Mouse (Mus musculus): ENCODE results near the gene 1700086D15Rik. TPM values are rescaled to one million over a fixed set of nuclear protein-coding genes. Genes with fewer than 3 reads are reported as not detected.

1700086D15Rik gene
- polyA plus RNA-seq, 1 experiment from 2014 or later = not detected

DNA sequence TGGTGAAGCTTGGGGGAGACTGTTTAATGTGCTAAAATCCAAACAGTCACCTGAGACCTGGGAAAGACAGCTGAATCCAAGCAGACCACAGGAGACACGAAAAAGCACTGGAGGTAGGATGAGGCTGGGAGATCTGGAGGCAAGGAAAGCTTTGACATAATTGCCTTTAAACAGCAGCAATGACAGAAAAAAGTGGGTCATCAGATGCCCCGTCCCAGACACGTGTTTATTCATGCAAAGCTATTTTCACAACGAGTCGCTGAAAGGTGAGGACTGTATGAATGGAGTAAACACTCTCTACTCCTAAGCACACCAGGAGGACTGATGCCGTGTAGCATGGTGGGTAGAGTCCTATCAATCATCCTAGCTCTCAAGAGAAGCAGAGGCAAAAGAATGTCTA, 43.9 kb downstream of the 1700086D15Rik start:
- Histone ChIP-seq H3K27ac (ENCODE audit: low read length) (no peak overlapping the region), H3K36me3 (ENCODE audit: insufficient read depth, low read length) (no peaks in the 10 kb centered on the region), H3K4me1 (ENCODE audit: insufficient read depth, low read length) (peaks cover 12% of the 10 kb centered on the region), H3K9ac (replicated peaks; ENCODE audit: low read length) (no peak overlapping the region), H3K4me3 (ENCODE audit: low read length) (no peak overlapping the region), H3K9me3 (ENCODE audit: low read length) (no peaks in the 10 kb centered on the region), H3K4me2 (replicated peaks; ENCODE audit: low read depth, low read length) (no peak overlapping the region), H3K27me3 (ENCODE audit: insufficient read depth, low read length) (no peaks in the 10 kb centered on the region)
- 82% methylated on average over 6 of the region's 6 CpGs for WGBS
- no peak for ATAC-seq (ENCODE audit: low FRiP score, low TSS enrichment)

DNA sequence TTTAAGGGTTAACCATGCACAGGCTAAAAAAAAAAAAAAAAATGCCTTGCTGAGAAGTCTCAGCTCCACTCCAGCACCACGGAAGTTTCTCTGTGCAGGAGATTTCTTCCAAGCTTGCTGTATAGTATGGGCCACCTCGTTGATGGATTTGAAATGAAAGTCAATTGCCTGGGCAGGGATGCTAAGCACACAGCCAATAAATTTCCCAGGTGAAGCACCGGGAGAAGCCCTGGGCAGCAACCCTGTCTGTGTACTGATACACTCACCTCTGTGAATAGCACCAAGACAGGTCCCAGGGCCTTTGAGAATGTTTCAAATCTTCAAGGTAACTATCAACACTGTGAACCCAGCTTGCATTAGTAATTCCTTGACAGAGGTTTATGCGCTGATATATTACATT, 47.6 kb downstream of the 1700086D15Rik start:
- no peak overlapping the region for H3K4me3 ChIP-seq (ENCODE audit: low read length)
- no peak overlapping the region for H3K4me2 ChIP-seq (replicated peaks; ENCODE audit: low read depth, low read length)
- no peak for ATAC-seq (ENCODE audit: low FRiP score, low TSS enrichment)
- H3K4me1 ChIP-seq (ENCODE audit: insufficient read depth, low read length) = peaks cover 20% of the 10 kb centered on the region
- 31% methylated on average over 4 of the region's 4 CpGs for WGBS
- H3K27me3 ChIP-seq (ENCODE audit: insufficient read depth, low read length) = no peaks in the 10 kb centered on the region
- no peak overlapping the region for H3K9ac ChIP-seq (replicated peaks; ENCODE audit: low read length)
- no peaks in the 10 kb centered on the region for H3K36me3 ChIP-seq (ENCODE audit: insufficient read depth, low read length)
- H3K27ac ChIP-seq (ENCODE audit: low read length) = no peak overlapping the region
- no peaks in the 10 kb centered on the region for H3K9me3 ChIP-seq (ENCODE audit: low read length)

DNA sequence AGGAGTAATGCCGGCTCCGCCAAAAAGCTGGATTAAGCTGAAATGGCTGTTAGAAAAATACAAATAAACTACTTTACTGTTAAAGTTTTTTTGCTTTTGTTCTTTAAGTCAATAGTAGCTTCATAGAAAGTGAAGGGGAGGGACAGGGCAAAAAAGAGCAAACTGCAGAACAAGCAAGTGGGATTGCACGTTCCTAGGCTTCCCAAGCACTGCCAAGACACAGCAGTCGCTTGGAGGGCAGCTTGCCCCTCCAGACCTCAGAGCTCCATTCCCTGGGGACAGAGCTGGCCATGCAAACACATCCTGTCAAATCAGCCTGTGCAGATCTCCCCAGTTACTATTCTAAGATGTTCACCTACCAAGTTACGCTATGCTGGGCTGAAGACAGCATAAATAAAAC, 48.0 kb downstream of the 1700086D15Rik start:
- ATAC-seq (ENCODE audit: low FRiP score, low TSS enrichment) = no peak
- peaks cover 20% of the 10 kb centered on the region for H3K4me1 ChIP-seq (ENCODE audit: insufficient read depth, low read length)
- no peak overlapping the region for H3K27ac ChIP-seq (ENCODE audit: low read length)
- H3K9ac ChIP-seq (replicated peaks; ENCODE audit: low read length) = no peak overlapping the region
- no peak overlapping the region for H3K4me3 ChIP-seq (ENCODE audit: low read length)
- no peak overlapping the region for H3K4me2 ChIP-seq (replicated peaks; ENCODE audit: low read depth, low read length)
- no peaks in the 10 kb centered on the region for H3K27me3 ChIP-seq (ENCODE audit: insufficient read depth, low read length)
- no peaks in the 10 kb centered on the region for H3K36me3 ChIP-seq (ENCODE audit: insufficient read depth, low read length)
- 39% methylated on average over 5 of the region's 5 CpGs for WGBS
- no peaks in the 10 kb centered on the region for H3K9me3 ChIP-seq (ENCODE audit: low read length)

- 76% methylated on average over 10 of the region's 10 CpGs for WGBS
- H3K27ac ChIP-seq (ENCODE audit: low read length) = no peak overlapping the region
- no peak overlapping the region for H3K4me2 ChIP-seq (replicated peaks; ENCODE audit: low read depth, low read length)
- no peak overlapping the region for H3K9ac ChIP-seq (replicated peaks; ENCODE audit: low read length)
- H3K4me3 ChIP-seq (ENCODE audit: low read length) = no peak overlapping the region
- no peaks in the 10 kb centered on the region for H3K9me3 ChIP-seq (ENCODE audit: low read length)
- no peaks in the 10 kb centered on the region for H3K27me3 ChIP-seq (ENCODE audit: insufficient read depth, low read length)
- no peaks in the 10 kb centered on the region for H3K36me3 ChIP-seq (ENCODE audit: insufficient read depth, low read length)
- ATAC-seq (ENCODE audit: low FRiP score, low TSS enrichment) = no peak
- H3K4me1 ChIP-seq (ENCODE audit: insufficient read depth, low read length) = peaks cover 20% of the 10 kb centered on the region
These were observed 49.6 kb downstream of the 1700086D15Rik start for GRCm38 (mm10) chr11:65110058-65110457.

DNA sequence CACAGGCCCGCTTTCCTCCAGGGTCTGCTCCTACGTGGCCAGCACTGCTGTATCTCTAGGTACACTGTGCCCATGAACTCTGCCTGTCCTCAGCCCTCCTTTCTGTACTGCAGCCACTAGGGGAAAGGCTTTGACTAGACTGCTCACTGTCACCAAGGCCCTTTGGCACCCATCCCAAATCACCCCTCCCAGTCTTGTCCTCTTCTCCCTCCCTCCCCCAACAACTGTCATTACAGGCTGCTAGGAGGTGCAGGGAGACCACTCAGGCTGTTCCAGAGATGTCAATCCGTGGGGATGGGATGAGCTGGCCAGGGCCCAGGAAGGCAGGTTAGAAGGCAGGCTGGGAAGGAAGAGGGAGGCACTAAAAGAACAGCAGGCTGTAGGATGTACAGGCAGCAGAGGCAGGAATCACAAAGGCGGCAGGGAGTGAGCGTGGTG, 51.9 kb downstream of the 1700086D15Rik start:
- Histone ChIP-seq H3K4me3 (ENCODE audit: low read length) (no peak overlapping the region), H3K4me2 (replicated peaks; ENCODE audit: low read depth, low read length) (no peak overlapping the region), H3K9ac (replicated peaks; ENCODE audit: low read length) (no peak overlapping the region), H3K27ac (ENCODE audit: low read length) (no peak overlapping the region), H3K4me1 (ENCODE audit: insufficient read depth, low read length) (peaks cover 20% of the 10 kb centered on the region), H3K9me3 (ENCODE audit: low read length) (no peaks in the 10 kb centered on the region), H3K27me3 (ENCODE audit: insufficient read depth, low read length) (no peaks in the 10 kb centered on the region), H3K36me3 (ENCODE audit: insufficient read depth, low read length) (no peaks in the 10 kb centered on the region)
- WGBS = 75% methylated on average over 5 of the region's 5 CpGs
- ATAC-seq (ENCODE audit: low FRiP score, low TSS enrichment) = 0 out of 2 replicates have a peak, but pooled peaks have one; percentile 23

DNA sequence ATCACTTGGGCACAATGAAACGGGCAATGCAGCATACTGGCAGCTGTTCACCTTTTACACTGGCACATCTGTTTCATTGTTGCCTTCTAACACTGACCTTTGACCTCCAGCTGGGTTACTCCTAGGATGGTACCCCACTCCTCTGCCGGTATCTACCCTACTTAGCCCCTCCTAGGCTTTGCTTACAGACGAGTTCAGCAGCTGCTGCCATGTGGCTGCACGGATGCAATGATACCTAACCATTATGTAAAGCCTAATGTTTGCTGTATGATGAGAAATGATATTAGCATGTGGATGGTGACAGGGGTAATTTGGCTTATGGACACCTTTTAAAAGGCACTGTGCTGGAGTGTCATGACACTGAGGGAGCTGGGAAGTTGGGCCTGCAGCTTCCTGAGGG, 52.5 kb downstream of the 1700086D15Rik start:
- no peaks in the 10 kb centered on the region for H3K27me3 ChIP-seq (ENCODE audit: insufficient read depth, low read length)
- ATAC-seq (ENCODE audit: low FRiP score, low TSS enrichment) = no peak
- WGBS = 70% methylated on average over 4 of the region's 4 CpGs

DNA sequence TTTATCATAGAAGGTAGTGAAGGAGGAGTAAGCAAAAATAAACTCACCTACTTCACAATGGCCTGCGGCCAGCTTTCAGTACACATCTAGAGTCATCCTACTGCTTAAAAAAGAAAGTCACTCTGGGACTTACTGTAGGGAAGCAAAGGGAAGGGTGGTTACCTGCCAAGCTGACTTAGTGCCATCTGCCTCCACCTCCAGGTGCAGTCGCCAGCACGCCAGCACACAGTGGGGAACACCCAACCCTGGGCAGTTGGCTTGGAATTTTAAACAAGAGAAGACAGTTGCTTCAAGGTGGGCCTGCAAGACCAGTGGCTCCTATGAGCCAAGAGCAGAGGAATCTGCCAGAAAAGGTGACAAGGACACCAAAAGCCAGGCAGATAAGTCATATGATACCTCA, 55.6 kb downstream of the 1700086D15Rik start:
- no peak for ATAC-seq (ENCODE audit: low FRiP score, low TSS enrichment)

More for the DNA sequence above, 52.5 kb downstream of the 1700086D15Rik start:
- Histone ChIP-seq H3K9ac (replicated peaks; ENCODE audit: low read length) (no peak overlapping the region), H3K4me3 (ENCODE audit: low read length) (no peak overlapping the region), H3K36me3 (ENCODE audit: insufficient read depth, low read length) (no peaks in the 10 kb centered on the region), H3K4me2 (replicated peaks; ENCODE audit: low read depth, low read length) (no peak overlapping the region), H3K4me1 (ENCODE audit: insufficient read depth, low read length) (peaks cover 19% of the 10 kb centered on the region), H3K27ac (ENCODE audit: low read length) (no peak overlapping the region), H3K9me3 (ENCODE audit: low read length) (no peaks in the 10 kb centered on the region)

More for the DNA sequence above, 55.6 kb downstream of the 1700086D15Rik start:
- no peak overlapping the region for H3K27ac ChIP-seq (ENCODE audit: low read length)
- H3K4me1 ChIP-seq (ENCODE audit: insufficient read depth, low read length) = 0 out of 2 replicates have a peak, but pooled peaks cover 3% of the 10 kb centered on the region
- no peak overlapping the region for H3K4me2 ChIP-seq (replicated peaks; ENCODE audit: low read depth, low read length)
- H3K4me3 ChIP-seq (ENCODE audit: low read length) = no peak overlapping the region
- H3K36me3 ChIP-seq (ENCODE audit: insufficient read depth, low read length) = no peaks in the 10 kb centered on the region
- H3K9ac ChIP-seq (replicated peaks; ENCODE audit: low read length) = no peak overlapping the region
- no peaks in the 10 kb centered on the region for H3K9me3 ChIP-seq (ENCODE audit: low read length)
- 90% methylated on average over 3 of the region's 3 CpGs for WGBS
- no peaks in the 10 kb centered on the region for H3K27me3 ChIP-seq (ENCODE audit: insufficient read depth, low read length)

Other genes starting within 250 kb of the 1700086D15Rik start
- gene Elac2, start 180.9 kb downstream of the 1700086D15Rik start, polyA plus RNA-seq (2015; fragmentation: Nextera tagmentation; extraction: Ambion mirVana) = 30.1 and 31.2 TPM in 2 replicates
- 7.1 and 7.4 TPM in 2 replicates for gene Arhgap44, start 3.1 kb upstream of the 1700086D15Rik start, polyA plus RNA-seq (2015; fragmentation: Nextera tagmentation; extraction: Ambion mirVana)
- 4.5 and 7.7 TPM in 2 replicates for gene Myocd, start 110.1 kb upstream of the 1700086D15Rik start, polyA plus RNA-seq (2015; fragmentation: Nextera tagmentation; extraction: Ambion mirVana)